Mouse (Mus musculus) hindbrain, embryonic 11.5 days (tissue): ENCODE data around the gene Gm44503. TPM values are rescaled to one million over a fixed set of nuclear protein-coding genes. Genes with fewer than 3 reads are reported as not detected.

Experiments
- ATAC-seq: fragments of 200-750 bp; cut with Nextera tagmentation; 2 replicates; pipeline ENCODE4 v1.8.0; 2017; ENCODE audit warnings: mild to moderate bottlenecking, moderate TSS enrichment, moderate library complexity; ENCODE audit not compliant: low FRiP score
- DNase-seq: peaks from one replicate; pipeline ENCODE4 v3.0.0-alpha.2; 2015; ENCODE audit warnings: low spot score
- H3K27ac ChIP-seq: fragments of 300-500 bp; sonication (generic); 2 replicates; pipeline ENCODE4 v1.5.1; 2014; ENCODE audit warnings: mild to moderate bottlenecking, low read depth, low read length
- H3K27me3 ChIP-seq: fragments of 300-500 bp; sonication (generic); 2 replicates; pipeline ENCODE4 v1.6.1; 2014; ENCODE audit warnings: mild to moderate bottlenecking, low read length, moderate library complexity, mixed read lengths; ENCODE audit not compliant: control insufficient read depth, insufficient read depth
- H3K36me3 ChIP-seq: fragments of 300-500 bp; sonication (generic); 2 replicates; pipeline ENCODE4 v1.6.1; 2014; ENCODE audit warnings: mild to moderate bottlenecking, low read length, moderate library complexity, mixed read lengths; ENCODE audit not compliant: control insufficient read depth, insufficient read depth
- H3K4me1 ChIP-seq: fragments of 300-500 bp; sonication (generic); replicated peaks from 2 replicates; pipeline ENCODE4 v1.6.1; 2014; ENCODE audit warnings: low read length, mixed read lengths; ENCODE audit not compliant: control insufficient read depth, insufficient read depth
- H3K4me2 ChIP-seq: fragments of 300-500 bp; sonication (generic); replicated peaks from 2 replicates; pipeline ENCODE4 v1.6.1; 2014; ENCODE audit warnings: mild to moderate bottlenecking, low read depth, low read length
- H3K4me3 ChIP-seq: fragments of 300-500 bp; sonication (generic); 2 replicates; pipeline ENCODE4 v1.5.1; 2014; ENCODE audit warnings: low read depth, low read length
- H3K9ac ChIP-seq: fragments of 300-500 bp; sonication (generic); 2 replicates; pipeline ENCODE4 v1.6.1; 2014; ENCODE audit warnings: low read depth, low read length
- H3K9me3 ChIP-seq: fragments of 300-500 bp; sonication (generic); 2 replicates; pipeline ENCODE4 v1.6.1; 2016; ENCODE audit warnings: low read length; ENCODE audit not compliant: control insufficient read depth
- WGBS: fragments of 180-500 bp; shearing (Covaris S2); extraction: QIAGEN DNeasy Blood & Tissue Kit; methylation state at CpG from one replicate; pipeline ENCODE4 v1.1.7; 2014; 5-methylcytosine and 5-hydroxymethylcytosine counted together
- polyA plus RNA-seq: library from polyadenylated mRNA; unstranded; fragments of >200 nt; fragmentation: Nextera tagmentation; extraction: Ambion mirVana; gene quantifications from 2 replicates; pipeline ENCODE4 v1.2.1, GENCODE M21; 2014

Gm44503 gene
- polyA plus RNA-seq, 1 experiment from 2014 or later: 0.37 TPM

- Histone ChIP-seq H3K36me3 (no peaks in the 10 kb centered on the region), H3K4me2 (no peak overlapping the region), H3K27me3 (no peaks in the 10 kb centered on the region), H3K4me3 (no peak overlapping the region), H3K4me1 (no peaks in the 10 kb centered on the region), H3K27ac (no peak overlapping the region), H3K9ac (no peak overlapping the region), H3K9me3 (no peaks in the 10 kb centered on the region)
- ATAC-seq (no peak), DNase-seq (no peak)
- 95% methylated on average over 5 of the region's 5 CpGs for WGBS
Measured at GRCm38 (mm10) chr9:73020566-73021097, 62.0 kb downstream of the Gm44503 start.

GRCm38 (mm10) chr9:73025818-73026636 lies 67.4 kb downstream of the Gm44503 start:
- Histone ChIP-seq H3K4me3 (no peak overlapping the region), H3K27ac (no peak overlapping the region), H3K36me3 (no peaks in the 10 kb centered on the region), H3K27me3 (no peaks in the 10 kb centered on the region), H3K4me2 (no peak overlapping the region), H3K9ac (no peak overlapping the region), H3K9me3 (no peaks in the 10 kb centered on the region), H3K4me1 (no peaks in the 10 kb centered on the region)
- ATAC-seq (0 out of 2 replicates have a peak, but pooled peaks have one; percentile 54), DNase-seq (peak; percentile 13)
- 21% methylated on average over 17 of the region's 17 CpGs for WGBS

- WGBS: 94% methylated on average over 1 of the region's 1 CpGs
- no peaks in the 10 kb centered on the region for H3K4me1 ChIP-seq
- no peak overlapping the region for H3K4me2 ChIP-seq
- H3K36me3 ChIP-seq: 0 out of 2 replicates have a peak, but pooled peaks cover 2% of the 10 kb centered on the region
- no peak overlapping the region for H3K27ac ChIP-seq
- H3K9me3 ChIP-seq: no peaks in the 10 kb centered on the region
- H3K9ac ChIP-seq: no peak overlapping the region
- DNase-seq: no peak
- H3K27me3 ChIP-seq: no peaks in the 10 kb centered on the region
- no peak overlapping the region for H3K4me3 ChIP-seq
- no peak for ATAC-seq
Measured at GRCm38 (mm10) chr9:73030443-73030842, 71.8 kb downstream of the Gm44503 start.

- Histone ChIP-seq H3K4me3 (no peak overlapping the region), H3K36me3 (0 out of 2 replicates have a peak, but pooled peaks cover 2% of the 10 kb centered on the region), H3K4me1 (no peaks in the 10 kb centered on the region), H3K27me3 (no peaks in the 10 kb centered on the region), H3K9me3 (no peaks in the 10 kb centered on the region), H3K27ac (no peak overlapping the region), H3K9ac (no peak overlapping the region), H3K4me2 (no peak overlapping the region)
- 67% methylated on average over 4 of the region's 4 CpGs for WGBS
- DNase-seq (no peak), ATAC-seq (no peak)
Measured at GRCm38 (mm10) chr9:73031421-73031820, 72.8 kb downstream of the Gm44503 start.

GRCm38 (mm10) chr9:73033406-73033805 lies 74.8 kb downstream of the Gm44503 start:
- no peak for ATAC-seq
- WGBS: 95% methylated on average over 1 of the region's 1 CpGs
- H3K4me3 ChIP-seq: no peak overlapping the region
- H3K36me3 ChIP-seq: 0 out of 2 replicates have a peak, but pooled peaks cover 2% of the 10 kb centered on the region
- H3K9me3 ChIP-seq: no peaks in the 10 kb centered on the region
- H3K4me2 ChIP-seq: no peak overlapping the region
- DNase-seq: no peak
- H3K27me3 ChIP-seq: no peaks in the 10 kb centered on the region
- H3K4me1 ChIP-seq: no peaks in the 10 kb centered on the region
- H3K9ac ChIP-seq: no peak overlapping the region
- no peak overlapping the region for H3K27ac ChIP-seq

- H3K4me1 ChIP-seq: 0 out of 2 replicates have a peak, but pooled peaks cover 3% of the 10 kb centered on the region
- peak overlapping the region; percentile 74 for H3K4me3 ChIP-seq
- WGBS: under 1% methylated on average over 49 of the region's 49 CpGs
- peak overlapping the region; percentile 59 for H3K9ac ChIP-seq
- H3K27ac ChIP-seq: peak overlapping the region; percentile 17; the same call in 1 of the 2 replicates
- H3K4me2 ChIP-seq: peak overlapping the region; percentile 67
- no peaks in the 10 kb centered on the region for H3K36me3 ChIP-seq
- ATAC-seq (peak; percentile 89), DNase-seq (peak; percentile 93)
- H3K27me3 ChIP-seq: no peaks in the 10 kb centered on the region
- H3K9me3 ChIP-seq: no peaks in the 10 kb centered on the region
Measured at GRCm38 (mm10) chr9:73039222-73039945, 80.7 kb downstream of the Gm44503 start.

GRCm38 (mm10) chr9:73040080-73040479 lies 81.4 kb downstream of the Gm44503 start, which contains the start of gene Pigb:
Pigb (minus strand) TSS chr9:73040378.
- peak within 1 kb of the TSS; percentile 17; the same call in 1 of the 2 replicates for H3K27ac ChIP-seq
- peak within 1 kb of the TSS; percentile 67 for H3K4me2 ChIP-seq
- H3K4me1 ChIP-seq: 0 out of 2 replicates have a peak, but pooled peaks cover 3% of the 10 kb centered on the region
- peak within 1 kb of the TSS; percentile 59 for H3K9ac ChIP-seq
- H3K27me3 ChIP-seq: no peaks in the 10 kb centered on the region
- H3K36me3 ChIP-seq: no peaks in the 10 kb centered on the region
- WGBS: 37% methylated on average over 6 of the region's 6 CpGs
- ATAC-seq: no peak
- no peaks in the 10 kb centered on the region for H3K9me3 ChIP-seq
- peak within 1 kb of the TSS; percentile 74 for H3K4me3 ChIP-seq
- DNase-seq: no peak

- Histone ChIP-seq H3K36me3 (no peaks in the 10 kb centered on the region), H3K27ac (no peak within 1 kb of the TSS), H3K4me3 (peak within 1 kb of the TSS; percentile 28), H3K4me1 (0 out of 2 replicates have a peak, but pooled peaks cover 3% of the 10 kb centered on the region), H3K9me3 (no peaks in the 10 kb centered on the region), H3K9ac (peak within 1 kb of the TSS; percentile 19), H3K27me3 (no peaks in the 10 kb centered on the region), H3K4me2 (peak within 1 kb of the TSS; percentile 76)
- DNase-seq (peak; percentile 88), ATAC-seq (peak; percentile 59)
- WGBS: 2% methylated on average over 41 of the region's 41 CpGs
Measured at GRCm38 (mm10) chr9:73044146-73045079, 85.8 kb downstream of the Gm44503 start, which contains the start of gene Rab27a. Rab27a (plus strand) TSS chr9:73044854.
